Mouse (Mus musculus): ENCODE measurements around the gene Ccer2. TPM values are rescaled to one million over a fixed set of nuclear protein-coding genes. Genes with fewer than 3 reads are reported as not detected.

The Ccer2 gene
- polyA plus RNA-seq, 1 experiment from 2014 or later: not detected

DNA sequence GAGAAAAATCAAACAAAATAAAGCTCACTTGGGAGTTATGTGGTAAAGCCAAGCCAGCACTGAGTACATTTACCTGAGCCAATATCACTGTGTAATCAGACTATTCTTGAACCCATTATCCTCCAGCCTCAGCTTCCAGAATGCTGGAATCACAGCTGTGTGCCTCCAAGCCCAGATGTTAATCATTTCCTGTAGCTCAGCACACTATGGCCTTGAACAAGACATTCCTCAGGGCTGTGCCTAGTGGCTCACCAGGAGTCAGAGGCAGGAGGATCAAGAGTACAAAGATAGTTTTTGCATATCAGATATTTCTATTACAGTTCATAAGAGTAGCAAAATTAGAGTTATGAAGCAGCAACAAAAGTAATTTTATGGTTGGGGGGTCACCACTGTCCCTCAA lies 35.7 kb downstream of the Ccer2 start:
- Histone ChIP-seq H3K4me2 (replicated peaks; ENCODE audit: low read depth, low read length) (no peak overlapping the region), H3K27me3 (replicated peaks; ENCODE audit: insufficient read depth, low read length) (no peaks in the 10 kb centered on the region), H3K36me3 (ENCODE audit: insufficient read depth, low read length) (peaks cover 5% of the 10 kb centered on the region; the same call in 1 of the 2 replicates), H3K27ac (ENCODE audit: low read length) (no peak overlapping the region), H3K9me3 (ENCODE audit: low read length) (no peaks in the 10 kb centered on the region), H3K4me1 (ENCODE audit: insufficient read depth, low read depth, low read length) (no peaks in the 10 kb centered on the region), H3K4me3 (ENCODE audit: low read depth, low read length) (no peak overlapping the region), H3K9ac (replicated peaks; ENCODE audit: low read depth) (no peak overlapping the region)
- ATAC-seq: no peak
- no peak for DNase-seq (ENCODE audit: low spot score)
- TF ChIP-seq EP300 (IDR thresholded peaks at IDR 0.05): no peak
- no peak for TF ChIP-seq CTCF (IDR thresholded peaks at IDR 0.05)

DNA sequence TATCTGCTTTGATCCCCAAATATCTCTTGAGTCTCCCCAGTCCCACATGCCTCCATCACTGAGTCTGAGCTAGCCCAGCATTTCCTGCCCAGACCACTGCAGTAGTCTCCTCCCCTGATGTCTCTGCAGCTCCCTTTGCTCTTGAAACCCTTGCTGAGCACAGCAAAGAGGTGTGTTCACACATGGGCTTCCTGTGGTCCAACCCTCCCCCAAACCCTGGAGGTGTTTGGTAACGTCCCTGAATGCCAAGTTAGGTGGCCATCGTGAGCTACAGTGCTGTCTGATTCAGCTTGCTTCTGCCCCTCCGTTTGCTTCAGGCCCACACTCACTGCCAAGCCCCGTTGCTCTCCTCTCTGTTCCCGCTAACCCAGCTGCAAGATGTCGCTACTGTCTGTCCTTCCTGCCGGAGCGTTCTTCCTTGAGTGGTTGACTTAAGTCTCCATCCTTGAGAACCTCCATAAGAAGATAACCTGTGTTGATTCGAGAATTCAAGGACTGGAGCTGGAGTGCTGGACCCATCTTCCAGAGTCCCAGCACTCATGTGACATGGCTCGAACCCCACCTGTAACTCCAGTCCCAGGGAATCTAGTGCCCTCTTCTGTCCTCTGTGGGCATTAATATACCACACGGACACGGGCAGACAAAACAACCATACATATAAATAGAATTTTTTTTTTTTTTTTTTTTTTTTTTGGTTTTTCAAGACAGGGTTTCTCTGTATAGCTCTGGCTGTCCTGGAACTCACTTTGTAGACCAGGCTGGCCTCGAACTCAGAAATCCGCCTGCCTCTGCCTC lies 36.6 kb downstream of the Ccer2 start:
- Histone ChIP-seq H3K9ac (replicated peaks; ENCODE audit: low read depth) (no peak overlapping the region), H3K4me3 (ENCODE audit: low read depth, low read length) (no peak overlapping the region), H3K9me3 (ENCODE audit: low read length) (no peaks in the 10 kb centered on the region), H3K4me2 (replicated peaks; ENCODE audit: low read depth, low read length) (no peak overlapping the region), H3K27me3 (replicated peaks; ENCODE audit: insufficient read depth, low read length) (no peaks in the 10 kb centered on the region), H3K36me3 (ENCODE audit: insufficient read depth, low read length) (peaks cover 5% of the 10 kb centered on the region; the same call in 1 of the 2 replicates), H3K27ac (ENCODE audit: low read length) (no peak overlapping the region), H3K4me1 (ENCODE audit: insufficient read depth, low read depth, low read length) (peaks cover 4% of the 10 kb centered on the region; the same call in 1 of the 2 replicates)
- TF ChIP-seq EP300 (IDR thresholded peaks at IDR 0.05) (no peak), CTCF (IDR thresholded peaks at IDR 0.05) (peak; percentile 9; the same call in 1 of the 2 replicates)
- 60% methylated on average over 13 of the region's 14 CpGs for WGBS
- ATAC-seq (no peak), DNase-seq (ENCODE audit: low spot score) (no peak)

DNA sequence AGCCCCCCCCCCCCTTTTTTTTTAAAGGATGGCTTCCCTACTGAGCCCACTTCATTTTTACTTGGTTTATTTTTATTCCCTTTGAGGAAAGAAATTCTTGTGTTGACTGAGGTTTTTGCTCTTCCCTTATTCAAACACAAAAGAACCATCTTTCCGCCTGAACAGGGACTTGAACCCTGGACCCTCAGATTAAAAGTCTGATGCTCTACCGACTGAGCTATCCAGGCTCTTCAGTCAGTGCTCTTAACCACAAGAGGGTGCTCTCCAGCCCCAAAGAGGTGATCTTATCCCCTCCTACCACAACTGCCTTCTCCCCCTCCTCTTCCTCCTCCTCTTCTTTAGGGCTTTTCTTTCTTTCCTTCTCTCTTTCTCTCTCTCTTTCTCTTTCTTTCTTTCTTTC lies 37.9 kb downstream of the Ccer2 start:
- ATAC-seq: no peak
- no peak overlapping the region for H3K27ac ChIP-seq (ENCODE audit: low read length)
- TF ChIP-seq EP300 (IDR thresholded peaks at IDR 0.05): no peak
- TF ChIP-seq CTCF (IDR thresholded peaks at IDR 0.05): peak; percentile 55
- H3K4me2 ChIP-seq (replicated peaks; ENCODE audit: low read depth, low read length): no peak overlapping the region
- no peaks in the 10 kb centered on the region for H3K27me3 ChIP-seq (replicated peaks; ENCODE audit: insufficient read depth, low read length)
- no peak overlapping the region for H3K9ac ChIP-seq (replicated peaks; ENCODE audit: low read depth)
- H3K9me3 ChIP-seq (ENCODE audit: low read length): no peaks in the 10 kb centered on the region
- peak; percentile 56 for DNase-seq (ENCODE audit: low spot score)
- H3K4me3 ChIP-seq (ENCODE audit: low read depth, low read length): no peak overlapping the region
- 32% methylated on average over 2 of the region's 2 CpGs for WGBS
- H3K4me1 ChIP-seq (ENCODE audit: insufficient read depth, low read depth, low read length): peaks cover 4% of the 10 kb centered on the region; the same call in 1 of the 2 replicates
- no peaks in the 10 kb centered on the region for H3K36me3 ChIP-seq (ENCODE audit: insufficient read depth, low read length)

DNA sequence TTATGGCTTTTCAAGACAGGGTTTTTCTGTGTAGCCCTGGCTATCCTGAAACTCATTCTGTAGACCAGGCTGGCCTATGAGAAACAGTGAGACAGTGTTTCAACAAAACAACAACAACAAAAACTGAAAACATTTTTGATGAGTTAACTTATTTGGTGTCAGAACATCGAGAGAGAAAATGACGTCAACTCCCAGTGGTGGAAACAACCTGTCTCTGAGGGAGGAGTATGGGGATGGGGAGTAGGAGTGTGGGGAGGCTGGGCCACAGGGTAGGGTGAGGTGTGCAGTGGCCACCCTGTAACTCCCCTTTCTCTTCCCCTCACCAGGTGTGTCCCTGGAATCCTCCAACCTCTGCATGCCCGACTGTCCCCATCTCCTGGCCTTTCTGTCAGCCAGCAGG lies 38.5 kb downstream of the Ccer2 start:
- 60% methylated on average over 3 of the region's 3 CpGs for WGBS
- H3K4me3 ChIP-seq (ENCODE audit: low read depth, low read length): no peak overlapping the region

DNA sequence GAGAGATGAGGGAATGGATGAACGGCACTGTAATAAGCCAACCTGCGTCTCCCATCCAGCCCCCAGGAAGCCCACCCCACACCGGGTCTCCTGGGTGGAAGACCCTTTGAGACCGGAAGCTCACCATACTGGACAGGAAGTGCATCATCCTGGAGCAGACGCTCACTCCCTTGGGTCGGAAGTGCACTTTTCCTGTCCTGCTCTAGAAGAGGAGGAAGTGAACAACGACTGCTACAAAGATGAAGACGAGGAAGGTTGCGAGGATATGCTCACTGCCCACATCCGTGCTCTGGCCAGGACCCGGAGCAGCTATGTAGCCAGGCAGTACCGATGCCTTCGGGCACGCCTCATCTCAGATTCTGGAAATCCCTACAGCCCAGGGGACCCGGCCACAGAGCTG lies 39.9 kb downstream of the Ccer2 start:
- Histone ChIP-seq H3K4me1 (ENCODE audit: insufficient read depth, low read depth, low read length) (peaks cover 4% of the 10 kb centered on the region; the same call in 1 of the 2 replicates), H3K36me3 (ENCODE audit: insufficient read depth, low read length) (no peaks in the 10 kb centered on the region), H3K4me2 (replicated peaks; ENCODE audit: low read depth, low read length) (peak overlapping the region; percentile 54), H3K27ac (ENCODE audit: low read length) (peak overlapping the region; percentile 85), H3K4me3 (ENCODE audit: low read depth, low read length) (peak overlapping the region; percentile 22), H3K27me3 (replicated peaks; ENCODE audit: insufficient read depth, low read length) (no peaks in the 10 kb centered on the region), H3K9ac (replicated peaks; ENCODE audit: low read depth) (no peak overlapping the region), H3K9me3 (ENCODE audit: low read length) (no peaks in the 10 kb centered on the region)
- DNase-seq (ENCODE audit: low spot score) (peak; percentile 63), ATAC-seq (peak; percentile 51)
- TF ChIP-seq CTCF (IDR thresholded peaks at IDR 0.05) (no peak), EP300 (IDR thresholded peaks at IDR 0.05) (peak; percentile 78)
- WGBS: 48% methylated on average over 15 of the region's 15 CpGs

More for the DNA sequence above, 38.5 kb downstream of the Ccer2 start:
- Histone ChIP-seq H3K27me3 (replicated peaks; ENCODE audit: insufficient read depth, low read length) (no peaks in the 10 kb centered on the region), H3K36me3 (ENCODE audit: insufficient read depth, low read length) (no peaks in the 10 kb centered on the region), H3K9me3 (ENCODE audit: low read length) (no peaks in the 10 kb centered on the region), H3K4me1 (ENCODE audit: insufficient read depth, low read depth, low read length) (peaks cover 4% of the 10 kb centered on the region; the same call in 1 of the 2 replicates), H3K9ac (replicated peaks; ENCODE audit: low read depth) (no peak overlapping the region), H3K4me2 (replicated peaks; ENCODE audit: low read depth, low read length) (no peak overlapping the region), H3K27ac (ENCODE audit: low read length) (no peak overlapping the region)
- no peak for ATAC-seq
- no peak for TF ChIP-seq EP300 (IDR thresholded peaks at IDR 0.05)
- TF ChIP-seq CTCF (IDR thresholded peaks at IDR 0.05): no peak
- DNase-seq (ENCODE audit: low spot score): no peak

DNA sequence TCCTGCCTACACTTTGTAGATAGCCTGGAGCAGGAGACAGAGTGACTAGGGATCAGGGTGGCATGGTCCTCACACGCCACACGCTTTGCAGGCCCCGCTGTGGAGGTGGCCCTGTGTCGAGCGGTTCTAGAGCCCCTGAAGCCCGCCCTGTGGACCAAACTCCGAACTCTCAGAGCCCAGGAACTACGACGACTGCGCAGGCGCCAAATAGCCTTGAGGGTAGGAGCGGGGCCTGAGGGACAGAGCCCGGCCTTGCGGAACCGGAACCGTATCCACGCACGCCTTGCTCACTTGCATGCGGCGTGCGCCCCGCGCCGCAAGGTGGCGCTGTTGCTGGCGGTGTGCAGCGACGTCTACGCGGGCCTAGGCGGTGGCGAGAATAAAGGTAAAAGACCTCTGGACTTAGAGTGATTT lies 40.6 kb downstream of the Ccer2 start:
- DNase-seq (ENCODE audit: low spot score): peak; percentile 93
- ATAC-seq: peak; percentile 88
- 13% methylated on average over 31 of the region's 32 CpGs for WGBS
- Histone ChIP-seq H3K4me1 (ENCODE audit: insufficient read depth, low read depth, low read length) (peaks cover 4% of the 10 kb centered on the region), H3K4me2 (replicated peaks; ENCODE audit: low read depth, low read length) (peak overlapping the region; percentile 54), H3K27ac (ENCODE audit: low read length) (peak overlapping the region; percentile 85), H3K9ac (replicated peaks; ENCODE audit: low read depth) (peak overlapping the region; percentile 44), H3K36me3 (ENCODE audit: insufficient read depth, low read length) (no peaks in the 10 kb centered on the region), H3K27me3 (replicated peaks; ENCODE audit: insufficient read depth, low read length) (no peaks in the 10 kb centered on the region), H3K4me3 (ENCODE audit: low read depth, low read length) (peak overlapping the region; percentile 22), H3K9me3 (ENCODE audit: low read length) (no peaks in the 10 kb centered on the region)
- TF ChIP-seq CTCF (IDR thresholded peaks at IDR 0.05) (peak; percentile 100), EP300 (IDR thresholded peaks at IDR 0.05) (no peak)
